Mouse (Mus musculus) embryonic facial prominence, embryonic 12.5 days (tissue): ENCODE measurements at regions not wholly inside any gene's neighbourhood (a gene's known extent, or its start where the extent isn't known, plus 50 kb on each side); places are given as distances from the start of the nearest gene placed in this dataset.

Experiments
- ATAC-seq: fragments of 200-750 bp; cut with Nextera tagmentation; 2 replicates; pipeline ENCODE4 v1.8.0; 2017; ENCODE audit not compliant: insufficient number of reproducible peaks, insufficient read depth, low FRiP score, low TSS enrichment
- H3K27ac ChIP-seq: fragments of 300-500 bp; sonication (generic); 2 replicates; pipeline ENCODE4 v1.5.1; 2016; ENCODE audit warnings: mild to moderate bottlenecking
- H3K27me3 ChIP-seq: fragments of 300-500 bp; sonication (generic); 2 replicates; pipeline ENCODE4 v1.6.1; 2016; ENCODE audit warnings: mild to moderate bottlenecking, moderate library complexity
- H3K36me3 ChIP-seq: fragments of 300-500 bp; sonication (generic); 2 replicates; pipeline ENCODE4 v1.6.1; 2016; ENCODE audit warnings: mild to moderate bottlenecking
- H3K4me1 ChIP-seq: fragments of 300-500 bp; sonication (generic); 2 replicates; pipeline ENCODE4 v1.6.1; 2016
- H3K4me2 ChIP-seq: fragments of 300-500 bp; sonication (generic); replicated peaks from 2 replicates; pipeline ENCODE4 v1.6.1; 2016; ENCODE audit warnings: mild to moderate bottlenecking, moderate library complexity
- H3K4me3 ChIP-seq: fragments of 300-500 bp; sonication (generic); 2 replicates; pipeline ENCODE4 v1.5.1; 2016; ENCODE audit warnings: mild to moderate bottlenecking
- H3K9ac ChIP-seq: fragments of 300-500 bp; sonication (generic); 2 replicates; pipeline ENCODE4 v1.6.1; 2016; ENCODE audit warnings: mild to moderate bottlenecking, moderate library complexity
- H3K9me3 ChIP-seq: fragments of 300-500 bp; sonication (generic); 2 replicates; pipeline ENCODE4 v1.6.1; 2016; ENCODE audit warnings: mild to moderate bottlenecking, moderate library complexity
- WGBS: fragments of 180-500 bp; shearing (Covaris S2); methylation state at CpG from one replicate; pipeline ENCODE4 v1.1.7; 2016; 5-methylcytosine and 5-hydroxymethylcytosine counted together

DNA sequence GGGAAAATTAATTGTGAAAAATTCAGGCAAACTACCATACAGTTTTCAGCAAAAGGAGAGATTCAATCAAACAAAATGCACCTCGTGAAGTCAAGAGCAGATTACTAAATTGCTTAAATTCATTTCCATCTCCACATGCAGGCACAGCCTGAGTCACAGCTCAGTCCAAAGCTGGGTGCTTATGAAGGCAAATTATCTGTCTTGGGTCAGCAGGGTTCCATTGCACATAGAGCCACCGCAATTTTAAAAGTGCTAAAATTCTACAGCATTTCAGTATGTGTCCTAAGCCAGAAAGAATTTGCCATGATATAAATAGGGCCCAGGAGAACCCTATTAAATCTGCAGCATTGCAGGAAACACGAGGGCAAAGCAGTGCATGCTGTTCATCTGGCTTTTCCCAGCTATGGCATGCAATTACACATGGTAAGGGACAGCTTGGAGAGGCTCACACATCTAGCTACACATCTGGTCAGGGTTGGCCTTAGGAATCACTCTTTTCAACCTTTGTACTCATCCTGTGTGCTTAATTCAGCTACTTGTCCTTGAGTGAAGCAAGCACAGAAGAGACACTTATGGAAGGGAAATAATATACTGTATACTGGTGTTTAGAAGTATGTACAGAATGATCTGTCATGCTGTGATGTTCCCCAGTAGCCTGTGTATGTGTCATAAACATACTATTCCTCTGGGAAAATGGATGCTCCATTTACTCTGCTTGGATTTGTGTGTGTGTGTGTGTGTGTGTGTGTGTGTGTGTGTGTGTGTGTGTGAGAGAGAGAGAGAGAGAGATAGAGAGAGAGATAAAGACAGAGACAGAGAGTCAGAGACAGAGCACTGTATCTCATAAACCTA, 271.0 kb upstream of the Myo3a start:
- H3K4me2 ChIP-seq = no peak overlapping the region
- H3K4me3 ChIP-seq = no peak overlapping the region
- no peak for ATAC-seq
- no peak overlapping the region for H3K27ac ChIP-seq
- no peaks in the 10 kb centered on the region for H3K4me1 ChIP-seq
- 67% methylated on average over 3 of the region's 3 CpGs for WGBS
- H3K27me3 ChIP-seq = no peaks in the 10 kb centered on the region
- no peak overlapping the region for H3K9ac ChIP-seq
- no peaks in the 10 kb centered on the region for H3K9me3 ChIP-seq
- no peaks in the 10 kb centered on the region for H3K36me3 ChIP-seq

DNA sequence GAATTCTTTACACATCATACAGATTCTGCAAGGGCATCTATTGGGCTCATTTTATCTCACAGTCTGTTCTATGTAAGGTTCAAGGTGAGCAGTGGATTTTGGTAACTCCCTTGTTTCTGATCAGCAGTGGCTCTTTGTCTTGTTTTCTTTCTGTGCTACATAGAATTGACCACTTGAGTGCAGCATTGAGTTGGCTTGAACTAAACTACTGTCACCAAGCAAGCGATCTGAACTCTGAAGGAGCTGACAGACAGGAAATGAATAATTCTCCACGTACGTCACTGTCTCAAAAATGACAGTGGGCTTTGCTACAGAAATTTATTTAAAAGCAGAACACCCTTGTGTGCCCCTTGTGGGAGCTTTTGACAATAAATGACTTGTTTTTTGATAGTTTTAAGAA, 268.9 kb upstream of the Myo3a start:
- Histone ChIP-seq H3K4me1 (no peaks in the 10 kb centered on the region), H3K27ac (no peak overlapping the region), H3K9ac (no peak overlapping the region), H3K36me3 (no peaks in the 10 kb centered on the region), H3K4me2 (peak overlapping the region; percentile 23), H3K9me3 (no peaks in the 10 kb centered on the region), H3K27me3 (no peaks in the 10 kb centered on the region), H3K4me3 (no peak overlapping the region)
- WGBS = under 1% methylated on average over 3 of the region's 3 CpGs
- 0 out of 2 replicates have a peak, but pooled peaks have one; percentile 52 for ATAC-seq

DNA sequence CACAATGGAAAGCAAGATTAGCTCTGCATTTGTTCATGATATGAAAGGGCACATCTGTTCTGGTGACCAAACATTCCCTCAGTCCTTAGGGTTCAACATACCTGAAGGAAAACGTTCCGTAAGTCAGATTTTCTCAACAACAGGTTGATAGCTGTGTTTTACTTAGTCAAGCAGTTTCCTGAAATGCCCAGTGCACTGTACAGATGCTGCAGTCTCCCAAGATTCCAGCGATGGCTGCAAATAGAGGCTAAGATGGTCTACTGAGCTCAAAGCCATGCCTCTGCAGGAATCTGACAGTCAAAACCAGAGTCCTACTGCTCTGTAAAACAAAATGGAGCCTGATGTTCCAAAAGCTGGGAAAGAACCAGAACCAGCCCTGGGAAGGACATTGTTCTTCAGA, 268.5 kb upstream of the Myo3a start:
- Histone ChIP-seq H3K27me3 (no peaks in the 10 kb centered on the region), H3K4me1 (0 out of 2 replicates have a peak, but pooled peaks cover 1% of the 10 kb centered on the region), H3K27ac (no peak overlapping the region), H3K4me2 (peak overlapping the region; percentile 23), H3K9me3 (no peaks in the 10 kb centered on the region), H3K9ac (no peak overlapping the region), H3K4me3 (no peak overlapping the region), H3K36me3 (no peaks in the 10 kb centered on the region)
- ATAC-seq = no peak
- 52% methylated on average over 3 of the region's 3 CpGs for WGBS

DNA sequence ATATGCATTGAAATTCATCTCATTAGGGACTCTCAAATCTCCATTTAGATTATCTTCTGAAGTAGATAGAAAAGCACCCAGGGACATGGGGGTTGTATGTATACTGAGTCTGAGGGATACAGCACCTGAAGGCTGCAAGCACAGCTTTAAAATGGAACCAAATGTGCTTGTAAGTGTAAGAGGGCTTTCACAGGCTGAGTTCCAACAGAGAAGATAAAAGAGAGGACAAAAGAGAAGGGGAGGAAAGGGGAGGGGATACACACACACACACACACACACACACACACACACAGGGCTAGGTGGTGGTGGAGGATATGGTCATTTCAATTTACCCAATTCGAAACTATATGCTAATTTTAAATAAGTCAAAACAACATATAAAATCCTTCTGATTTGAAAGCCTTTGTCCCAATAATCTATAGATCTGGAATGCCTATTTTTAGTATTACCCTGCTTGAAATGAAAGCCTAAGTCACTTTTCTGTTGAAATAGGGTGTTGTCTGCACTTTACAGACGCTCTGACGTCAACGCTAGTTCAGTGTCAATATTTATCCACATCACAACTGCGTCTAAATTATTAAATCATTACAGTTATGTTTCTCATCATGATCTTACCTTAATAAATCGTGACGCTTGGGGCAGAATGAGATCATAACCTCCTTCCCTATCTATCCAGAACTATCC, 263.8 kb upstream of the Myo3a start:
- 10% methylated on average over 7 of the region's 7 CpGs for WGBS

DNA sequence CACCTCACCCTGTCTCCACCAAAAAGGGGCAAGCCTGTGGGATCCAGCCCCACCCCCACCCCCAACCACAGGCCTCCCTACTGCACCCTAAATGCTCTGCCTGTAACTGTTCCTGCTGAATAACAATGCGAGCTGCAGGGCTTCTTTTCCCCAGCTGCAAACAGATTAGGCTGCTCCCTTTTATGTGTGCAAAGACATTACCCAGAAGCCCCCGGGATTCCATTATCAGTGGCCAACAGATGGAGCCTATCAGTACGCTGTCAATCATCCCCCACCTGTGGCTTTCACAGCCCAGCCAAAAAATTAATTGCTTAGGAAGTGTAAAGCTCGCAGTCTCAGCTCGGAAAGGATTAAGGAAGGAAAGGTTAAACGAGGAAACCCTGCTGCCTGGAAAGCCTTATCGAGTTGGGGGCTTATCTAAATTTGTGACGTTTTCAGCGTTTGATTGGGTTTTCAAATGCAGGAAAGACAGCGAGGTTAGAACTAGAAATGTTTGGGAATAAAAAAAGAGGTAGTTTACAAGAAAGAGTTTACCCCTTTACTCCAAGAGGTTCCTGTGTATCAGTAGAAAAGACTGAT, 263.2 kb upstream of the Myo3a start:
- Histone ChIP-seq H3K27me3 (no peaks in the 10 kb centered on the region), H3K9ac (no peak overlapping the region), H3K4me3 (no peak overlapping the region), H3K36me3 (no peaks in the 10 kb centered on the region), H3K9me3 (no peaks in the 10 kb centered on the region), H3K27ac (no peak overlapping the region), H3K4me1 (peaks cover 6% of the 10 kb centered on the region; the same call in 1 of the 2 replicates), H3K4me2 (peak overlapping the region; percentile 31)
- 2% methylated on average over 10 of the region's 10 CpGs for WGBS
- ATAC-seq = peak; percentile 86

More for the DNA sequence above, 263.8 kb upstream of the Myo3a start:
- Histone ChIP-seq H3K9me3 (no peaks in the 10 kb centered on the region), H3K4me3 (no peak overlapping the region), H3K36me3 (no peaks in the 10 kb centered on the region), H3K27me3 (no peaks in the 10 kb centered on the region), H3K4me2 (peak overlapping the region; percentile 31), H3K4me1 (peaks cover 6% of the 10 kb centered on the region; the same call in 1 of the 2 replicates), H3K27ac (no peak overlapping the region), H3K9ac (no peak overlapping the region)
- no peak for ATAC-seq

DNA sequence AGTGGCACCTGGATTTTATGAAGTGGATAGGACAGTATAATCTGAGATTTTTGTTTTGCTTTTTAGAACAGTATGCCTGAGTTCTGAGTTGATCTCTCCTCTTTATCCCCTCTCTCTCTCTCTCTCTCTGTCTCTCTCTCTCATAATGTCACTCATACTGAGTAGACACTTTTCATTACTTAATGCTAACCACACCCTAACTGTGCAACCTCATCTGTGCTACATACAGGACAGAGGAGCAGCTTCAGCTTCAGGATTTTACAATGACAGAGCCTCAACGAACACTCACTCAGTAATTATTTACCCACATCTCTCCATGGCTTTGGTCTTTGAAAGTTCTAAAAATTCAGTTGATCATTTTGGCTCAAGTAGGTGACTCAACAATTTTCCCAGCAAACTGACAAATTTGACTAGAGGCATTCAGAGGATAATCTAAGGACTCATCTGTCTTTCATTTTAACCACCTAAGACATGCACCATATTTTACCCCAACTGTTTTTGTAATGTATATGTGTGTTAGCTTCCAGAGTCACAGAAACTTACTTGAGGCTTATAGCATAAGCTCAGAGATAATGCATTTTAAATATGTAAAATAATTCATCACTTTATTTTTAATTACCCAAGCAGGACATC, 256.4 kb upstream of the Myo3a start:
- no peak for ATAC-seq
- WGBS = 69% methylated on average over 1 of the region's 1 CpGs

DNA sequence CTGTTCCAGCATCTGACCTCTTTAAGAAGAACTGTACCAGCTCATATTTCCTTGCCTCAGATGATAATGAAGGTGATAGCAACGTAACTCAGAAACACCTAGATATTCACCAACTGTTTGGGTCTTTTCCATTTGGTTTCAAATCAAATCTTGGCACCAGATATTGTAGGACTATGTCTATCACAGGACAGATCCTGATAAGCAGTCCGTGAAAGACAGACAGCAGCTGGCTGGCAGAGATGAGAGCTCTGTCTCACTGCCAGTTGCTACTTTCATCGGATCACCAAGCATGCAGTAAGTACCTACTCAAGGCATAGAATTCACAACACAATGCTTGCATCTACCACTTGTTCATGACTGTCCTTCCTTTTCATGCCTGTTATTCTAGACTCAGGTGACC, 252.7 kb upstream of the Myo3a start:
- WGBS = 82% methylated on average over 3 of the region's 3 CpGs

More for the DNA sequence above, 256.4 kb upstream of the Myo3a start:
- H3K9me3 ChIP-seq = no peaks in the 10 kb centered on the region
- no peak overlapping the region for H3K27ac ChIP-seq
- H3K27me3 ChIP-seq = no peaks in the 10 kb centered on the region
- H3K4me1 ChIP-seq = no peaks in the 10 kb centered on the region
- H3K4me3 ChIP-seq = no peak overlapping the region
- H3K4me2 ChIP-seq = no peak overlapping the region
- no peaks in the 10 kb centered on the region for H3K36me3 ChIP-seq
- H3K9ac ChIP-seq = no peak overlapping the region

DNA sequence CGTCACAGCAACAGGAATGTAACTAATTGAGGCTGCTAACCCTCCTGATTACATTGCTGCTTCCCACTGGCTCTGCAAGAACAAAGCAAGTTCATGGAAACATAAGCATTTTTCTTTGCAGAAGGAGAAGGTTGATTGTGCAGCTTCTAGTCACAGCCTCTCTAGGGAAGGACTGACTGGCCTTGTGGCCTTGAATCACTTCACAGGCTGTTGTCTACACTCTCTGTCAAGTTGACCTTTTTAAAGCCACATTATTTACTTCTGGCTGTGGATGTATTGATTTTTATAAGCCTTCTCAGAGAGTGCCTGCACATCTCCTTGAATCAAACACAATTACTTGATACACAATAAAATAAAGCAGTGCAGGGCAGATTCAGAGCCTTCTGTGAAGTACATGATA, 251.8 kb upstream of the Myo3a start:
- Histone ChIP-seq H3K4me3 (no peak overlapping the region), H3K9ac (no peak overlapping the region), H3K4me1 (no peaks in the 10 kb centered on the region), H3K36me3 (no peaks in the 10 kb centered on the region), H3K27ac (no peak overlapping the region), H3K4me2 (no peak overlapping the region), H3K9me3 (no peaks in the 10 kb centered on the region), H3K27me3 (no peaks in the 10 kb centered on the region)
- 29% methylated on average over 1 of the region's 1 CpGs for WGBS
- no peak for ATAC-seq

More for the DNA sequence above, 252.7 kb upstream of the Myo3a start:
- Histone ChIP-seq H3K4me1 (no peaks in the 10 kb centered on the region), H3K27me3 (no peaks in the 10 kb centered on the region), H3K36me3 (no peaks in the 10 kb centered on the region), H3K4me2 (no peak overlapping the region), H3K9ac (no peak overlapping the region), H3K4me3 (no peak overlapping the region), H3K9me3 (no peaks in the 10 kb centered on the region), H3K27ac (no peak overlapping the region)
- ATAC-seq = no peak

DNA sequence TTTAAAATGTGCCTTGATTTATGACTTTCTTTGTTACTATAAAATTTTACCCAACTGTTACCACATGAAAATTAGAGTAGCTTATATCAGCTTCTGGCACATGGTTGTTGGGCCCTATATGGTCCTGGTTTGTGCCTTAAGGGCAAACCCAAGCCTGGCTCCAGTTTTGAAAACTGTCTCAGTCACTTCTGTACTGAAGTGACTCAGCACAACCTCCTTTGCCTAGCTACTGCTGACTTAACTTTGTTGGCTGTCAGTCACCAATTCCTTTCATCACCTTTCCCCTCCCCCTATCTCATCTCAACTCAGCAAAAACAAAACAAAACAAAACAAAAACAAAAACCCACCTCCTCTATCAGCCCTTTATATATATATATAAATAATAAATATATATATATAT, 251.0 kb upstream of the Myo3a start:
- Histone ChIP-seq H3K9me3 (no peaks in the 10 kb centered on the region), H3K4me2 (no peak overlapping the region), H3K36me3 (no peaks in the 10 kb centered on the region), H3K4me3 (no peak overlapping the region), H3K27ac (no peak overlapping the region), H3K27me3 (no peaks in the 10 kb centered on the region), H3K9ac (no peak overlapping the region), H3K4me1 (no peaks in the 10 kb centered on the region)
- ATAC-seq = no peak

DNA sequence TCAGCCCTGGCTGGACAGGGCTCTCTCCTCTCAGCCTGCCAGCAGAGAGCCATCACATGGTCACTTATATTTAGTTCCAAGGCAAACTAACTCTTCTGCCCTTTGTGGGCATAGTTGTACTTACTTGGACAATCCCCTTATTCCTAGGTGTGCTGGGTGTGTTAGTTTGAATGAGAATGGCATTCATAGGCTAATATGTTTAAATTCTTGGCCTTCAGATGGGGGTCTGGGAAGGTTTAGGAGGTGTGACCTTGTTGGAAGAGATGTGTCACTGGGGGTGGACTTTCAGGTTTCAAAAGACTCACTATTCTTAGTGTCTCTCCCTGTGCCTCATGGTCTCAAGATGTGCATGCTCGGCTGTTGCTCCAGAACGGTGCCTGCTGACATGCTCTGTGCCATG, 250.5 kb upstream of the Myo3a start:
- no peaks in the 10 kb centered on the region for H3K27me3 ChIP-seq
- H3K9me3 ChIP-seq = no peaks in the 10 kb centered on the region
- H3K36me3 ChIP-seq = no peaks in the 10 kb centered on the region
- H3K4me2 ChIP-seq = no peak overlapping the region
- no peak overlapping the region for H3K27ac ChIP-seq
- H3K4me1 ChIP-seq = no peaks in the 10 kb centered on the region
- H3K9ac ChIP-seq = no peak overlapping the region
- ATAC-seq = no peak
- WGBS = 68% methylated on average over 2 of the region's 2 CpGs
- no peak overlapping the region for H3K4me3 ChIP-seq

DNA sequence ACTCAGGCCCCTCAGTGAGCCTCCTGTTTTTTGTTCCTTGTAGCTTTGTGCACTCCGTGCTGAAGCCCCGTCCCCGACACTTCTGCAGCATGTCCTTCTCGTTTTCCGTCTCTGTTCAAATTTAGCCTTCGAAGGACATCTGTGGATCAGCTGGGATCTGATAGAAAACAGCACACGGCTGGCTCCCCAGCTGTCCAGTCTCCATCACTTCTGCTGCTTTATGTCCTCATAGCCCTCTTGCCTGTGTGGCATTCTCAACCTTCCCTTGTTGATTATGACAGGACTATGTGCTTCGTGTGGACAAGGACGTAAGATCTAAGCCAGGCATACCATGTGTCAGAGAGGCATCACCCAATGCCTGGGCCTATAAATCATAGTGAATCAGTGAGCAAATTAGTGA, 247.1 kb upstream of the Myo3a start:
- no peak for ATAC-seq
- no peak overlapping the region for H3K4me2 ChIP-seq
- 75% methylated on average over 9 of the region's 9 CpGs for WGBS

More for the DNA sequence above, 247.1 kb upstream of the Myo3a start:
- Histone ChIP-seq H3K4me1 (no peaks in the 10 kb centered on the region), H3K27ac (no peak overlapping the region), H3K27me3 (no peaks in the 10 kb centered on the region), H3K36me3 (no peaks in the 10 kb centered on the region), H3K9ac (no peak overlapping the region), H3K9me3 (no peaks in the 10 kb centered on the region), H3K4me3 (no peak overlapping the region)
